Mouse (Mus musculus) stomach, postnatal 0 days (tissue): ENCODE measurements around the gene Ube2g1. TPM values are rescaled to one million over a fixed set of nuclear protein-coding genes. Genes with fewer than 3 reads are reported as not detected.

Experiments
- ATAC-seq: fragments of 200-750 bp; cut with Nextera tagmentation; 2 replicates; pipeline ENCODE4 v1.8.0; 2017; ENCODE audit not compliant: low FRiP score, low TSS enrichment
- DNase-seq: peaks from one replicate; pipeline ENCODE4 v3.0.0-alpha.2; 2016; ENCODE audit warnings: low spot score
- H3K27ac ChIP-seq: fragments of 300-500 bp; sonication (generic); replicated peaks from 2 replicates; pipeline ENCODE4 v1.5.1; 2014; ENCODE audit warnings: mild to moderate bottlenecking, control low read depth
- H3K27me3 ChIP-seq: fragments of 300-500 bp; sonication (generic); 2 replicates; pipeline ENCODE4 v1.6.1; 2014; ENCODE audit warnings: low read length; ENCODE audit not compliant: control insufficient read depth, insufficient read depth
- H3K36me3 ChIP-seq: fragments of 300-500 bp; sonication (generic); 2 replicates; pipeline ENCODE4 v1.6.1; 2014; ENCODE audit warnings: low read length, mixed read lengths; ENCODE audit not compliant: control insufficient read depth, insufficient read depth
- H3K4me1 ChIP-seq: fragments of 300-500 bp; sonication (generic); replicated peaks from 2 replicates; pipeline ENCODE4 v1.6.1; 2014; ENCODE audit warnings: antibody characterized with exemption; ENCODE audit not compliant: control insufficient read depth, insufficient read depth
- H3K4me2 ChIP-seq: fragments of 300-500 bp; sonication (generic); replicated peaks from 2 replicates; pipeline ENCODE4 v1.6.1; 2014; ENCODE audit warnings: low read depth, mild to moderate bottlenecking, control low read depth, moderate library complexity
- H3K4me3 ChIP-seq: fragments of 300-500 bp; sonication (generic); 2 replicates; pipeline ENCODE4 v1.5.1; 2014; ENCODE audit warnings: low read depth, low read length, control low read depth
- H3K9ac ChIP-seq: fragments of 300-500 bp; sonication (generic); 2 replicates; pipeline ENCODE4 v1.6.1; 2014; ENCODE audit warnings: mild to moderate bottlenecking, low read length, control low read depth, mixed read lengths
- H3K9me3 ChIP-seq: fragments of 300-500 bp; sonication (generic); 2 replicates; pipeline ENCODE4 v1.6.1; 2016; ENCODE audit warnings: low read length; ENCODE audit not compliant: control insufficient read depth
- CTCF ChIP-seq: IDR thresholded peaks from 2 replicates; pipeline ENCODE4 v1.5.1; 2016; ENCODE audit warnings: antibody characterized with exemption, low read depth, mild to moderate bottlenecking, moderate library complexity
- EP300 ChIP-seq: optimal IDR thresholded peaks from 2 replicates; pipeline ENCODE3; 2016; ENCODE audit warnings: antibody characterized with exemption
- WGBS: fragments of 180-500 bp; shearing (Covaris S2); extraction: QIAGEN DNeasy Blood & Tissue Kit; methylation state at CpG from one replicate; pipeline ENCODE4 v1.1.7; 2014; 5-methylcytosine and 5-hydroxymethylcytosine counted together
- polyA plus RNA-seq: library from polyadenylated mRNA; unstranded; fragments of >200 nt; fragmentation: Nextera tagmentation; extraction: Ambion mirVana; gene quantifications from 2 replicates; pipeline ENCODE4 v1.2.1, GENCODE M21; 2015

The Ube2g1 gene
- polyA plus RNA-seq, 1 experiment from 2014 or later, result 43.6 TPM

DNA sequence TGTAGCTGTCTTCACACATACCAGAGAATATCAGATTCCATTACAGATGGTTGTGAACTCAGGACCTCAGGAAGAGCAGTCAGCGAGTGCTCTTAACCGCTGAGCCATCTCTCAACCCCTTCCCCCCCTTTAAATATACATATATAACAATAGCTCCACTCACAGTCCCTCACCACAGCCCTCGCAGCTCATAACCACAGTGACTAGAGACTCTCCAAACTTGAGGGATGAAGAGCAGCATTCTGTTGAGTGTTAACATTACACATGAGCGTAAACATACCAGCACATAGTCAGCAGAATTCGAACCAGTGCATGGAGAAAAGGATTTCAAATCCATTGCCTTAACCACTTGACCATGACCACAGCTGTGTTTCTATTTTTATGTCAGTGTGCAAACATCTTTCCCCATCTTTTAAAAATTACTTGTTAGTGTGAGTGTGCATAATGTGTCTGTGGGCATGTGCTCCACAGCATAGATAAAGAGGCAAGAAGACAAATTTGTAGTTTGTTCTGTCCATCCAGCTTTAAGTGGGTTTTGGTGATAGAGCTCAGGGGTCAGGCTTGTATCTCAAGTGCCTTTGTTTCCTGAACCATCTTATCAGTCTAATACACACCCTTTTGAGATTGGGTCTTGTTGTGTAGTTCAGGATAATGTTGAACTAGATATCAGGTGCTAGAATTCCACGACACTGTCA is 64.4 kb downstream of the Ube2g1 start:
- DNase-seq, result no peak
- no peak overlapping the region for H3K9ac ChIP-seq
- no peak for TF ChIP-seq EP300
- TF ChIP-seq CTCF, result no peak
- H3K4me3 ChIP-seq, result no peak overlapping the region
- no peak overlapping the region for H3K4me2 ChIP-seq
- no peak overlapping the region for H3K27ac ChIP-seq
- no peaks in the 10 kb centered on the region for H3K4me1 ChIP-seq
- ATAC-seq, result no peak
- no peaks in the 10 kb centered on the region for H3K9me3 ChIP-seq
- no peaks in the 10 kb centered on the region for H3K27me3 ChIP-seq
- WGBS, result 67% methylated on average over 6 of the region's 6 CpGs
- H3K36me3 ChIP-seq, result no peaks in the 10 kb centered on the region

DNA sequence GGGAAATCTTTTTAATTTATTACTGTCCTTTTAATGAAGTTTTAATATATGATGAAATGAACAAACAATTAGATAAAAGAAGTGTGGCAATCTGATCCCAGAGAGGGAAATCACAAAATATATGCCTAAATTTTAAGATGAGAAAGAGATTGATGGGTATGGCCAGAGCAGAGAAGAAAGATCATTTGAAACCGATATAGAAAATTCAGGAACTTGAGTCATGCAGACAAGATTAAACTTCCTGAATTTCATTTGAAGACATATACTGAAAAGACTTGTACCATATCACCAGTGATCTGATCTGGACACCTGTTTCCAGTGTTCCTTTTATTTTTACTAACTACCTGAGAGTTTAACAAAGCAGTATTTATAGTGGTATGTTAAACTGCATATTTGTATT is 65.4 kb downstream of the Ube2g1 start:
- TF ChIP-seq CTCF, result no peak
- no peak for TF ChIP-seq EP300
- H3K27ac ChIP-seq, result no peak overlapping the region
- DNase-seq, result no peak
- H3K36me3 ChIP-seq, result no peaks in the 10 kb centered on the region
- 72% methylated on average over 1 of the region's 1 CpGs for WGBS
- H3K27me3 ChIP-seq, result no peaks in the 10 kb centered on the region
- H3K4me2 ChIP-seq, result no peak overlapping the region
- H3K9me3 ChIP-seq, result no peaks in the 10 kb centered on the region
- no peak overlapping the region for H3K4me3 ChIP-seq
- no peak overlapping the region for H3K9ac ChIP-seq
- no peak for ATAC-seq
- no peaks in the 10 kb centered on the region for H3K4me1 ChIP-seq

DNA sequence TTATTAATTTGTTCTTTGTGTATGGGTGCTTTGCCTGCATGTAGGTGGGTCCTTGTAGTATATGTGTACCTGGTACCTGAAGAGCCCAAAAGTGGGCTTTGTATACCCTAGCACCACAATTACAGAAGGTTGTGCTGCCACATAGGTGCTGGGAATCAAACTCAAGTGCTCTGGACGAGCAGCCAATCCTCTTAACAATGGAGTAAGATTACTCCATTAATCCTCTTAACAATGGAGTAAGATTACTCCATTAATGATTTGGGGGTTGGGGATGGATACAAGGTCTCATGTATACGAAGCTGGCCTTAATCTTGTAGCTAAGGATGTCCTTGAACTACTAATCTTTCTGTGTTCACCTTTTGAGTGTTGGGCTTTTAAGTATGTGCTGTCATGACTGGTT is 68.2 kb downstream of the Ube2g1 start:
- H3K4me2 ChIP-seq, result no peak overlapping the region

DNA sequence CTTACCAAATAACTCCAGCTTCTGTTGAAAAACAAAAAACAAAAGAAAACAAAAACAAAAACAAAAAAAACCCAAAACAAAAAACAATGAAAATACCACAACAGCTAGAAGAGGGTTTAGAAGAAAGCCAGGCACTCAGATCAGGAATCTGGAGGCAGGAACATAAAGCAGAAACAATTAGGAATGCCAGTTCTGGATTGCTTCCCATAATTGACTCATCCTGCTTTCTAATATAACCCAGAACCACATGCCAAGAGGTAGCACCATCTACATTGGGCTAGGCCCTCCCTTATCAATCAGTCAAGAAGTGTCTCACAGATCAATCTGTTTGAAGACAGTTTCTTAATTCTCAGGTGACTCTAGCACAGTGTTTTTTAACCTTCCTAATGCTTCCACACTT is 73.6 kb downstream of the Ube2g1 start:
- no peak overlapping the region for H3K27ac ChIP-seq
- no peaks in the 10 kb centered on the region for H3K9me3 ChIP-seq
- H3K36me3 ChIP-seq, result no peaks in the 10 kb centered on the region; the same call in 1 of the 2 replicates
- no peak overlapping the region for H3K9ac ChIP-seq
- ATAC-seq (no peak), DNase-seq (no peak)
- H3K4me2 ChIP-seq, result no peak overlapping the region
- H3K27me3 ChIP-seq, result no peaks in the 10 kb centered on the region
- H3K4me3 ChIP-seq, result no peak overlapping the region
- no peak for TF ChIP-seq CTCF
- no peak for TF ChIP-seq EP300
- H3K4me1 ChIP-seq, result no peaks in the 10 kb centered on the region

More for the DNA sequence above, 68.2 kb downstream of the Ube2g1 start:
- H3K9me3 ChIP-seq, result no peaks in the 10 kb centered on the region
- 64% methylated on average over 2 of the region's 2 CpGs for WGBS
- H3K9ac ChIP-seq, result no peak overlapping the region
- H3K27me3 ChIP-seq, result no peaks in the 10 kb centered on the region
- H3K4me1 ChIP-seq, result no peaks in the 10 kb centered on the region
- TF ChIP-seq CTCF (no peak), EP300 (no peak)
- H3K36me3 ChIP-seq, result no peaks in the 10 kb centered on the region
- no peak for ATAC-seq
- no peak for DNase-seq
- no peak overlapping the region for H3K27ac ChIP-seq
- no peak overlapping the region for H3K4me3 ChIP-seq

DNA sequence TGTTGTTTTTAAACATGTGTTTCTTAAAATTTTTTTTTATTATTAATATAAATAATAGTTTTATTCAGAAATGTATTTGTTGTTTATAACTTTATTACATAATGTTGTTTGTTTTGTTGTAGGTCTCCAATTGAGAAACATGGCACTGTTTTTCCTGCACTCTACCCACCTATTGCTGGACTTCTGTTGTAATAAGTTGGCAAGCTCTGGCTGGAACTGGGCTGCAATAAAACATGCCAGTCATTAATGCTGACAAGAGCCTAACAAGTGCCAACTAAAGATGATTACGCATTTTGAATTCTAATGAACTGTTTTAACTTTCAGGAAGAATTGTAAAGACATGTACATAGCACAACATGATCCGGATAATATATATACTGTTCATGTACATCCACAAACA is 76.3 kb downstream of the Ube2g1 start:
- Histone ChIP-seq H3K27ac (no peak overlapping the region), H3K36me3 (no peaks in the 10 kb centered on the region; the same call in 1 of the 2 replicates), H3K27me3 (no peaks in the 10 kb centered on the region), H3K4me2 (no peak overlapping the region), H3K4me1 (no peaks in the 10 kb centered on the region), H3K9ac (no peak overlapping the region), H3K4me3 (no peak overlapping the region), H3K9me3 (no peaks in the 10 kb centered on the region)
- TF ChIP-seq EP300, result no peak
- TF ChIP-seq CTCF, result no peak
- WGBS, result 93% methylated on average over 2 of the region's 2 CpGs
- no peak for DNase-seq
- no peak for ATAC-seq

DNA sequence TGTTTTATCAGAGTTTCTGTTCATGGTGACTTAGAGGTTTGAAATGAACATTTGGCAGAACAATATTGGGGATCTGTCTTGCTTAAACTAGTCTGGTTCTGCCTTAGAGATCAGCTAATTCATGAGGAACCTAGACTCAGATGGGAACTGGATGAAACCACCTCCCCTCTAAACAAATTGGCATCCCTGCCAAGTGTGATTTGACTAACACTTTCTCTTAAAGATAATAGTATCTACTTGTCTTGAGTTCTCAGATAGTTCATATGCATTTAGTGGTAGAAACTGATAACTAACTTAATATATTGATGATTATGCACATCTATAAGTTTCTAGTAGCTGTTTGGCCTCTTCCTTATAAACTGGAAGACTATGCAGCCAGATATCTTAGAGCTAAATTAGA is 79.6 kb downstream of the Ube2g1 start:
- no peak overlapping the region for H3K27ac ChIP-seq
- no peak for TF ChIP-seq EP300
- no peak for TF ChIP-seq CTCF
- no peak overlapping the region for H3K4me3 ChIP-seq
- no peak overlapping the region for H3K9ac ChIP-seq
- H3K4me2 ChIP-seq, result no peak overlapping the region
- ATAC-seq, result no peak
- no peaks in the 10 kb centered on the region; the same call in 1 of the 2 replicates for H3K36me3 ChIP-seq
- H3K27me3 ChIP-seq, result no peaks in the 10 kb centered on the region
- no peak for DNase-seq
- H3K9me3 ChIP-seq, result no peaks in the 10 kb centered on the region
- H3K4me1 ChIP-seq, result peaks cover 5% of the 10 kb centered on the region; the same call in 1 of the 2 replicates
